Mouse (Mus musculus) ES-E14 (cell line): ENCODE measurements around the gene Crx. TPM values are rescaled to one million over a fixed set of nuclear protein-coding genes. Genes with fewer than 3 reads are reported as not detected.

ENCODE experiments used
- DNase-seq: peaks from one replicate; pipeline ENCODE4 v3.0.0-alpha.2; 2013; ENCODE audit warnings: low read depth, low spot score
- H3K27ac ChIP-seq: 2 replicates; pipeline ENCODE4 v1.5.1; 2012; ENCODE audit warnings: low read depth, mild to moderate bottlenecking, low read length, moderate library complexity, mixed read lengths; ENCODE audit not compliant: poor library complexity, insufficient read depth, severe bottlenecking
- H3K36me3 ChIP-seq: 2 replicates; pipeline ENCODE4 v1.6.1; 2012; ENCODE audit warnings: mild to moderate bottlenecking, low read length, moderate library complexity, mixed read lengths; ENCODE audit not compliant: control insufficient read depth, poor library complexity, insufficient read depth, severe bottlenecking
- H3K4me1 ChIP-seq, 2 experiments: fragments of 150-350 bp in 1 of 2; sonication (generic) in 1 of 2; 2 replicates each; pipeline ENCODE4 v1.6.1; 2012; ENCODE audit warnings: low read length in 2 of 2, mild to moderate bottlenecking in 1 of 2, mixed read lengths in 1 of 2; ENCODE audit not compliant: control insufficient read depth in 2 of 2, insufficient read depth in 2 of 2, poor library complexity in 1 of 2
- H3K4me3 ChIP-seq, 2 experiments: fragments of 150-350 bp in 1 of 2; sonication (generic) in 1 of 2; 2 replicates each; pipeline ENCODE4 v1.5.1; 2012; ENCODE audit warnings: low read length in 2 of 2, low read depth in 1 of 2, mild to moderate bottlenecking in 1 of 2, mixed read lengths in 1 of 2; ENCODE audit not compliant: insufficient read depth in 1 of 2, poor library complexity in 1 of 2, severe bottlenecking in 1 of 2
- H3K9ac ChIP-seq: 2 replicates; pipeline ENCODE4 v1.6.1; 2012; ENCODE audit warnings: low read depth, mild to moderate bottlenecking, low read length, mixed read lengths; ENCODE audit not compliant: poor library complexity, insufficient read depth, severe bottlenecking
- H3K9me3 ChIP-seq: fragments of 150-350 bp; sonication (generic); 2 replicates; pipeline ENCODE4 v1.6.1; 2012; ENCODE audit warnings: low read depth, mild to moderate bottlenecking, low read length; ENCODE audit not compliant: control insufficient read depth, insufficient read depth
- CHD2 ChIP-seq: IDR thresholded peaks from 2 replicates; pipeline ENCODE4 v1.6.1; 2014; ENCODE audit warnings: mild to moderate bottlenecking, low read depth, low read length, inconsistent platforms
- HCFC1 ChIP-seq: IDR thresholded peaks from 2 replicates; pipeline ENCODE4 v1.6.1; 2012; ENCODE audit warnings: low read length, inconsistent platforms, borderline replicate concordance; ENCODE audit not compliant: insufficient read depth
- MAFK ChIP-seq: IDR thresholded peaks from 2 replicates; pipeline ENCODE4 v1.6.1; 2014; ENCODE audit warnings: mild to moderate bottlenecking, low read depth, low read length, inconsistent platforms; ENCODE audit not compliant: insufficient read depth
- ZC3H11A ChIP-seq: IDR thresholded peaks from 2 replicates; pipeline ENCODE4 v1.6.1; 2012; ENCODE audit warnings: low read depth, mild to moderate bottlenecking, inconsistent platforms, low read length, borderline replicate concordance
- ZNF384 ChIP-seq: IDR thresholded peaks from 2 replicates; pipeline ENCODE4 v1.6.1; 2012; ENCODE audit warnings: low read depth, low read length, inconsistent platforms
- in situ Hi-C, 2 experiments: fragments of 600-800 bp; cut with MboI; formaldehyde crosslinking; loops; one replicate each; pipeline ENCODE4 v1.15.1; 2025; ENCODE audit warnings: low sequenced_read_pairs in 2 of 2, inconsistent platforms in 1 of 2; ENCODE audit not compliant: unreplicated experiment in 2 of 2
- total RNA-seq: library from RNA; depleted of rRNA; stranded (reverse); fragments of 300-350 nt; gene quantifications from 2 replicates; pipeline ENCODE4 v1.2.3, GENCODE M21; 2012

Gene Crx
- total RNA-seq, 1 experiment, result not detected

- Histone ChIP-seq H3K4me3 (no peak within 1 kb of the TSS), H3K27ac (no peak within 1 kb of the TSS), H3K9ac (no peak within 1 kb of the TSS), H3K36me3 (no peaks in the 10 kb centered on the region), H3K4me1 (no peaks in the 10 kb centered on the region), H3K9me3 (no peaks in the 10 kb centered on the region)
- TF ChIP-seq ZC3H11A (no peak), ZNF384 (no peak), MAFK (no peak), CHD2 (no peak), HCFC1 (no peak)
- in situ Hi-C loops, result no loop called here
- DNase-seq, result no peak
Observed at GRCm38 (mm10) chr7:15882317-15882716, 2.5 kb upstream of the Crx start, which contains the start of gene Crxos. Crxos (plus strand) TSS chr7:15882617.

GRCm38 (mm10) chr7:15881831-15882230 is 2.1 kb upstream of the Crx start:
- H3K27ac ChIP-seq, result no peak overlapping the region

GRCm38 (mm10) chr7:15881388-15881787 is 1.6 kb upstream of the Crx start:
- Histone ChIP-seq H3K36me3 (no peaks in the 10 kb centered on the region), H3K9ac (no peak overlapping the region), H3K4me1 (no peaks in the 10 kb centered on the region), H3K4me3 (no peak overlapping the region), H3K27ac (no peak overlapping the region), H3K9me3 (no peaks in the 10 kb centered on the region)
- TF ChIP-seq CHD2, result no peak
- no peak for TF ChIP-seq ZC3H11A
- no peak for TF ChIP-seq HCFC1
- no peak for TF ChIP-seq ZNF384
- TF ChIP-seq MAFK, result no peak
- in situ Hi-C loops, result no loop called here
- DNase-seq, result no peak

More at GRCm38 (mm10) chr7:15881831-15882230, 2.1 kb upstream of the Crx start:
- Histone ChIP-seq H3K4me3 (no peak overlapping the region), H3K9ac (no peak overlapping the region), H3K4me1 (no peaks in the 10 kb centered on the region), H3K9me3 (no peaks in the 10 kb centered on the region), H3K36me3 (no peaks in the 10 kb centered on the region)
- TF ChIP-seq ZC3H11A (no peak), HCFC1 (no peak), CHD2 (no peak), ZNF384 (no peak), MAFK (no peak)
- in situ Hi-C loops, result no loop called here
- DNase-seq, result no peak

GRCm38 (mm10) chr7:15864104-15864503 is 15.7 kb downstream of the Crx start:
- Histone ChIP-seq H3K4me1 (no peaks in the 10 kb centered on the region), H3K4me3 (no peak overlapping the region), H3K36me3 (no peaks in the 10 kb centered on the region), H3K9me3 (no peaks in the 10 kb centered on the region), H3K27ac (no peak overlapping the region), H3K9ac (no peak overlapping the region)
- in situ Hi-C loops, result no loop called here
- TF ChIP-seq ZNF384 (no peak), MAFK (no peak), ZC3H11A (no peak), HCFC1 (no peak), CHD2 (no peak)
- DNase-seq, result no peak

- no peak overlapping the region for H3K9ac ChIP-seq
- H3K36me3 ChIP-seq, result no peaks in the 10 kb centered on the region
- in situ Hi-C loops, result no loop called here
- no peaks in the 10 kb centered on the region for H3K4me1 ChIP-seq
- H3K27ac ChIP-seq, result no peak overlapping the region
- H3K4me3 ChIP-seq, result no peak overlapping the region
- no peaks in the 10 kb centered on the region for H3K9me3 ChIP-seq
- DNase-seq, result no peak
- no peak for TF ChIP-seq ZC3H11A
- TF ChIP-seq CHD2, result no peak
- no peak for TF ChIP-seq ZNF384
- TF ChIP-seq HCFC1, result no peak
- no peak for TF ChIP-seq MAFK
Observed at GRCm38 (mm10) chr7:15859657-15860056, 20.1 kb downstream of the Crx start.
